Mouse (Mus musculus) kidney, postnatal 4 days (tissue): ENCODE results near the gene Agtrap.
"Not testable (repeated sequence)": the region's sequence is repeated elsewhere in the genome, so short reads cannot be mapped to it uniquely, and the experiment has no call there.

ENCODE experiments used
- DNase-seq, 2 experiments: peaks; one replicate each; pipeline ENCODE4 v3.0.0; 2021; ENCODE audit warnings: mixed read lengths in 2 of 2

Agtrap gene

DNA sequence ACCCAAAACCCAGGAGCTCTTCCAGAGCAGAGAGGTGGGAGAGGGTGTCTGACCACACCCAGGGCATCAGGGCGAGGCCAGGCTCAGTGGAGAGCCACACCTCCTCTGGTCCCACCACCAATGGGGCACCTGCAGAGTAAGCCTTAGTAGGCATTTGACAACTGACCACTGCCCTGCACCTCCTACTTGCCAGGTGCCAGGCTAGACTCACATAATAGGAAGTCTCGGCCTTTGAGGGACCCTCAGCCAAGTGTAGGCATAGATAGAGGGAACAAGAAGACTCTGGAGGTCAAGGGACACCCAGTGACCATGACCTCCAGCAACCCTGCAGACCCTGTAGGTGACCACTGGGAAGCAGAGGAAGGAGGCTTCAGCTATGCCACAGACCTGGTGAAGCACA is 43.7 kb downstream of the Agtrap start:
- DNase-seq, result no peak

DNA sequence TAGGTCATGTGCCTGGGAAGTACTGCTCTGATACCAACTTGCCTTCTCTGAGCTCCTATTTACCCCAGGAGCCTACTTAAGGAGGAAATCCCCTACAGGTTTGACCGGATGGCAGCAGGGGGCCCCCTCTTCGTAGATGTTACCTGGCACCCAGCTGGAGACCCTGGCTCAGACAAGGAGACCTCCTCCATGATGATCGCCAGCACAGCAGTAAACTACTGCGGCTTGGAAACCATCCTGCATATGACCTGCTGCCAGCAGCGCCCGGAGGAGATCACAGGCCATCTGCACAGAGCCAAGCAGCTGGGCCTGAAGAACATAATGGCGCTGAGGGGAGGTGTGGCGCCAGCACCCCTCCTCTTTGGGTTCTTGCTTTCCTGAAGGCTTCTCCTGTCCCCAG is 44.5 kb downstream of the Agtrap start:
- DNase-seq, result not testable (repeated sequence)

DNA sequence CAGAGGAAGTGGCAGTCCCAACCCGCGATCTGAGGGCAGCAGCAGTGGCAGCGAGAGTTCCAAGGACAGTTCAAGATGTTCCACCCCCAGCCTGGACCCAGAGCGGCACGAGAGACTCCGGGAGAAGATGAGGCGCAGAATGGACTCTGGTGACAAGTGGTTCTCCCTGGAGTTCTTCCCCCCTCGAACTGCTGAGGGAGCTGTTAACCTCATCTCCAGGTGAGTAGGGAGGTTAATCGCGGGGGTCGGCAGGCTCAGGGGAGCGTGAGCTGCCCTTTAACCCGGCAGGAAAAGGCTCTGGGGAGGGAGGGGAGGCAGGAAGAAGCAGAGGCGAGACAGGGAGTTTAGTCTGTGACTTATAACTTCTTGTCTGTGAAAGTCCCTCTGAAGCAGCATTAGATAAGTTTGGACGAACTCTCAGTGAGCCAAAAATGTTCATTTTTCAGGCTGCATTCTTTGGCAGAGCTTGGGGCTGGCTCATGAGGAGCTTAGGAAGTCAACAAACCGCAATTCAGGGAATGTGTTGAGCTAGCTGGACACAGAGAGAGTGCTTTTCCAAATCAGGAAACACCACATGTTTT is 46.1 kb downstream of the Agtrap start:
- DNase-seq, result peak; percentile 54 to 66

DNA sequence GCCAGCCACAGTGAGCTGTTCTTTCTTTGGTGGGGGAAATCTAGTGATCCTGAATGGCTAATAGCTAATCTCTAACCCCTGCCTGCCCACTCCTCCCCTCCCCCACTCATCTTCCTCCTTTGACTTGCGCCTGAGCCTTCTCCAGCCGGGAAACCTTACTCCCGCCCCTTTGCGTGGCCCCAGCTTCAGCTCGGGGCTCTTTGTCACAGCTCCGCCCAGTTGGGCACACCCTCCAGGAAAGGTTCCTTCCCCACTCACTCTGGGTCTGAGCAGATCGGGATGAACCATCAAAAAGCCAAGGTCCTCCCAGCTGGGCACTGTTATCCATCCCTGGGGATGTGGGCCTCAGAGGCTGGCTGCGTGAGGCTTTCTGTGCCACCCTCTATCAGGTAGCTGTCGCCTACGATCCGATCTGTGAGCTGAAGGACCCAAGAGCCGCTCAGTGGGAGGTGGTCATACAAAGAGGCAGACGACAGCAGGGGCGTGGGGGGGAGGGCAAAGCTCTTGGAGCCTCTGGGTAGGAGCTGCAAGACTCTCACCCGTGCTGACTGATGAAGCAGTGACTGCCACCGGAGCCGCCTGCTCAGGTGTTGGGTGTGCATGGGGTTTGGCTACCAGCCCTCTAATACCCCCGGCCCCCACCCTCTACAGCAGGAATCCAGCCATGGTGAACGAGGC is 46.8 kb downstream of the Agtrap start:
- DNase-seq, result peak; percentile 83 to 90

DNA sequence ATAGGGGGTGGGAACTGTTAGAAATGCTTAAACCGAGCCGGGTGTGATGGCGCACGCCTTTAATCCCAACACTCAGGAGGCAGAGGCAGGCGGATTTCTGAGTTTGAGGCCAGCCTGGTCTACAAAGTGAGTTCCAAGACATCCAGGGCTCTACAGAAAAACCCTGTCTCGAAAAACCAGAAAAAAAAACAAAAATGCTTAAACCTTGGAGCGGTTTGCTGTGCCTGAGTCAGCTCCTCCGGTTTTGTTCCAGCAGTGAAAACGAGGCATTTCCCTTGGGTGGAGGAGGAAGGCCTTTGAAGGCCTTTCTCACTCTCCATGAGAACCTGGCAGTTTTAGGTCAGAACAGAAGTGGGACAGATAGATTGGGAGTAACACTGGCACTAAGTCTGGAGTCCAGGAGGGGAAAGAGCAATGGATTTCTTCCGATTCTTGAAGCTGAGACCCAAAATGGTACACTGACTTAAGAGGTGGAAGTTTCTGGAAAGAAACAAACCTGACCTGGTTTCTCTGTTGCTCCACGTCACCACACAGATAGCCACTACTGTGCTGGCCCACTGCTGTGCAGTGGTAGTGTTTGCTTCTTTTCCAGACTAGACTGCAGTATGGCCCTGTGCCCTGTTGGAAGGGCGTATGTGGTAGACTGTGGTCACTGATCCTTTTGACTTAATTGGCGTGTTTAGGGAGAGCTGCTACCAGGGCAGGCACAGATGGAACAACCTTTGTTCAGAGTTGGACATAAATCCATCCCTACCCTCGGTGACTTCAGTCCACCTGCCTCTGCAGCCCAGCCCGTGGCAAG is 47.6 kb downstream of the Agtrap start:
- no peak for DNase-seq

DNA sequence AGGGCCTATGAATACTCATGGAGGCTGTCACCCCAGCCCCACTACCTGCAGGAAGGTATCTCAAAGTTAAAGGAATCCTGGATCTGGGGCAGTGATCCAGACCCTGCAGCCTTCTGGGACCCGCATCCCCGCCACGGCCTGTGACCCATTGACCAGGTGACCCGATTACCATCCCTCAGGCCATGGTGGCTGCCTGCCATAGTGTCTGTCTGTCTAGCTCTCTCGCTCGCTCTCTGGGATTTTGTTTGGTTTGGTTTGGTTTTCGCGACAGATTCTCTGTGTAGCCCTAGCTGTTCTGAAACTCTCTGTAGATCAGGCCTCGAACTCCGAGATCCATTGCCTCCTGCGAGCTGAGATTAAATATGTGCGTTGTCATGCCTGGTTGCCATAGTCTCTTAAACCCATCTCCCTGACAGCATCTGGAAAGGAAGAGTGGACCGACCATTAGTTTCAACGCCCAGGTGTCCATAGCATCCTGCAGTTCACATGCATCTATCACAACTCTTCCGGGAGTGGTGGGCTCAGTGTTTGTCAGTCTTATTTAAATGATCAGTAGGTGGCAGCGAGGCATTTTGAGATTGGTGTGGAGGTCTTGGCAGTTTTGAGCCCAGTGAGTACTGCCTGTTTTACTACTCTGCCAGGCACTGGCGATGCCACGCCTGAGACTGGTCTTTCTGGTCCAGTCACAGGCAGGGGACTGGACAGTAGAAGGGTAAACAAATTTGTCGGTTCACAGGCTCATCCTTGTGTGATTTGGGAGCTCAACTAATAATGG is 48.4 kb downstream of the Agtrap start:
- DNase-seq, result peak in 1 of 2 experiments; percentile 30

DNA sequence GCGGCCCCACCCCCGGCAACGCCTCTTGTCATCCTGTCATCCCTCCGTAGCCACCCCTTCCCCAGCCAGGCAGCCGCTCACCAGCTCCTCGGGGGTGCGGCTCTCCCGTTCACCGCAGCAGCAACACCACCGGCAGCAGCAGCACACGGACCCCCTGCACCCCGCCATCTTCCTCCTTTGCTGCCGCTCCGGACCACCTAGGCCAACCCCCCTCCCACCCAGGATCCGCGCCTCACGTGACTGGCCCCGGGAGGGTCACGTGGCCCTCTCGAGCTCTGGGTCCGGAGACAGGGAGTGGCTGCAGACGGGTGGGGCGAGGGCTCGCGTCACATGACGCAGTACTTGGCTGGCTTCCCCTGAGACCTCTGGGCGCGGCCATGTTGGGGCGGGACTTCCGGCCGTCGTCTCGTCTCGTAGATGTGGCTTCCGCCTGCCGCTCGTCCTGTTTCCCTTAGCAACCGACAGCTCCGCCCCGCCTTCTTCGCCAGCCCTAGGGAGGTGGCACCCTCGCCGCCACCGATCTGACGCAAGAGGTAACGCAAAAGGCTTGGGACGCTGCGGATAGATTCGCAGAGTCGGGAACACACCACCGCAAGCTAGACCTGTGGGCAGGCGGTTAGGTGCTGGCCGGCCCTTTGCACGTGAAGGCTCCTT is 49.1 kb downstream of the Agtrap start, which contains the start of the genes Clcn6 and Mthfr:
Gene Clcn6, minus strand, starts transcription at position 222 of the 654 bp plus-strand sequence.
Gene Mthfr, plus strand, starts transcription at position 478 of the 654 bp plus-strand sequence.
- peak; percentile 100 for DNase-seq

DNA sequence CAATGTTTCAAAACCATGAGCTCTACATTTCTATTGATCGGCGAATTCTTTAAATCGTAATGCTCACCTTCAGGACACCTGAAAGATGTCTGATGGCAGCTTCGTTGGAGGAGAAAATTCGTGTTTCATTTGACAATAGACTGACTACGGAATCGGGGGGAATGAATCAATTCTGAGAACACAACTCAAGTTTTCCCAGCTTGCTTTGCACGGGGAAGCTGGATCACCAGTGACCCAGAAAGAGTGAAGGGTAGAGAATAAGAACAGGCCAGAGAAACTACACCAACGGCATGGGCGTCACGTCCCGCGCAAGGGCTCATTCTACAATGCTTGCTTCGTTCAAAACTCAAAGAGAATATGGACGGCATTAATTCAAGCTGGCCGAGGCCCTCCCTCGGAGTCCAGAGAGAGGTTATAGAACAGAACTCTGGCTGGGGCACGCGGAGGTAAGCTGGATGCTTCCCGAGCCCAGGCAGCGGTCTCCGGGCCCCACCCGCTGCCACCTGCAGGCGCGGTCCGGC is 49.7 kb downstream of the Agtrap start:
- no peak for DNase-seq

DNA sequence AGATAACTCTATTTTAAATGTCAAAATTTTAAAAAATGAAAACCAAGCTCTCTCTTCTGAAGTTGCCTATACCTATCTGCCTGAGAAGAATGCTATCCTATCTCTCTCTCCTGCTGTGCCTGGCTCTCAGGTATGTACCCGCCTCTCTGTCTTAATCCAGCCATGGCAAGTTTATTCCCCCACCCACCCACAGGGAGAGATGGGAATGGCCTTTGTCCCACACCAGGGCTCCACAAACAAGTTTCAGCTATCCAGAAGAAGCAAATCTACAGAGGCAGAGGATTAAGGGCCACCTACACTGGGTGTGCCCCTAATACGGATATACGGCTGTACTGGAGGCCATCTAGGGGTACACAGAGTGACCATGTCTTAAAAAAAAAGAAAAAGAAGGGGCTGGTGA is 52.4 kb downstream of the Agtrap start:
- peak in 1 of 2 experiments; percentile 26 for DNase-seq

DNA sequence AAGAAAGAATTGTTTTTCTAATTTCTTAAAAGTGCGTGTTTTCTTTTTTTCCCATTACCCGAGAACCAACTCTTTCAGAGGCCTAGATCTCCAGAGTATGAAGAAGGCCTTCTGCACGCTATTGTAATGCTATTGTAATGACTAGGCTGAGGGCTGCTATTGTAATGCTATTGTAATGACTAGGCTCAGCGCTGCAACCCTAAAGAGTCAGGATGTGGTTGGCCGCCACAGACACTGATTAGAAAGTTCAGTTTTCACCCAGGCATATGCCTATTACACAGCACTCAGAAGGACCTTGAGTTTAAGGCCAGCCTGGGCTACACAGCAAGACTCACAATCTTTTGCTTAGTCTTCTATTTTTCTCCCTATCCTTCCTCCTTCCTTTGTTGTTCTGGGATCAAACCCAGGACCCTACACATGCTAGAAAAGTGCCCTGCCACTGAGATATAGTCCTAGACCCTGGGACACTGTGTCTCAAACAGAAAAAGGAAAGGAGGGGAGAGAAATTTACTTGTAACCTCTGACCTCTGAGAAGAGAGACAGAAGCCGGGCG is 53.9 kb downstream of the Agtrap start:
- DNase-seq, result no peak

DNA sequence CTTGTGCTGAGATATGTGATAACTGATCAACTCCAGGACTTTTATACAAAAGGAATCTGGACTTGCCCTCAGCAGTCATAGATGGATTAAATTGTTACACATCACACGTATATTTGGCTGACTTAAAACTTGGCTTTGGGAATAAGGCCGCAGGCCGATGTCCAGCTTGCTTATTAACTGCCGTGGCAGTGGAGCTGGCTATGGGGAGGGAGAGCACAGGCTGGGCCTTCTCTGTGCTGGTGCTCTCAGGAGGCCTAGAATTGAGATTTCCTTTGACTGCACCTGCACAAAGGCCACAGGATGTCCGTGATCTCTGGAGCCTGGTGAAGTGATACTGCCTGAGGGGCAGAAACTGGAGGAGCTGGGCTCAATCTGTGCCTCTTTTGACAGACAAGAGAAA is 57.3 kb downstream of the Agtrap start:
- peak in 1 of 2 experiments; percentile 28 for DNase-seq

DNA sequence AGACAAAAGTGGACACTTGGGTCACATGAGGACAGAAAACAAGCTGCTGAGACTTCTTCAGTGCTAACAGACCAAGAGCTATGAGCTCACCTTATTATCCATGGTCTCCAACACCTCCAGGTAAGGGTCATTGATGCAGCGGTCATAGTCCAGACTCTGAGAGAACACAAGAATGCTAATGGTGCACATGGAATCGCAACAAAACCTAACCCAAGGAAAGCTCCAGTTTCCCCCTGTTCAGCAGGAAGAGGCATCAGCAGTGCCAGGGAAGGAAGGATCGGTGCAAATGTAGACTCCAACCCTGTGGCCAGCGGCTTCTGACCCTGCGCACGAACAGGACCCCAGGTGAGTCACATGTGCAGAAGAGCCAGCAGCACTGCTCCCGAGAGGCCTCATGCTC is 58.5 kb downstream of the Agtrap start:
- no peak for DNase-seq
